Mouse (Mus musculus) left cerebral cortex, adult 8-10 months (tissue): ENCODE data around the gene Gm20390. TPM values are rescaled to one million over a fixed set of nuclear protein-coding genes. Genes with fewer than 3 reads are reported as not detected.
"Not testable (repeated sequence)": the region's sequence is repeated elsewhere in the genome, so short reads cannot be mapped to it uniquely, and the experiment has no call there.

Experiments
- DNase-seq, 2 experiments: peaks; one replicate each; pipeline ENCODE4 v3.0.0; 2022; ENCODE audit warnings: low spot score in 2 of 2
- total RNA-seq, 4 experiments: library from RNA; stranded (reverse); gene quantifications; 2 replicates each; pipeline ENCODE4 v1.2.4; 2022

The Gm20390 gene
- total RNA-seq, 4 experiments from 2014 or later, result 98.4 to 117 (median 112) TPM

- DNase-seq, result no peak
Measured at GRCm38 (mm10) chr11:93967381-93967780, 712 bp downstream of the Gm20390 start.

GRCm38 (mm10) chr11:93965391-93965790, 2.7 kb downstream of the Gm20390 start:
- DNase-seq, result no peak

- no peak for DNase-seq
Measured at GRCm38 (mm10) chr11:93963013-93963412, 5.1 kb downstream of the Gm20390 start.

GRCm38 (mm10) chr11:93961482-93961881, 6.6 kb downstream of the Gm20390 start:
- DNase-seq, result no peak

GRCm38 (mm10) chr11:93957746-93958145, 10.3 kb downstream of the Gm20390 start:
- DNase-seq, result no peak

GRCm38 (mm10) chr11:93957031-93957555, 11.0 kb downstream of the Gm20390 start:
- no peak for DNase-seq

- DNase-seq, result no peak
Measured at GRCm38 (mm10) chr11:93956159-93956558, 11.9 kb downstream of the Gm20390 start, which contains the start of gene Nme2. Nme2 (minus strand) TSS chr11:93956259.

GRCm38 (mm10) chr11:93955256-93956150, 12.6 kb downstream of the Gm20390 start:
- DNase-seq, result peak; percentile 78 to 81

GRCm38 (mm10) chr11:93954738-93955255, 13.3 kb downstream of the Gm20390 start:
- no peak for DNase-seq

- DNase-seq, result no peak
Measured at GRCm38 (mm10) chr11:93952376-93952775, 15.7 kb downstream of the Gm20390 start.

GRCm38 (mm10) chr11:93950045-93950444, 18.0 kb downstream of the Gm20390 start:
- no peak for DNase-seq

GRCm38 (mm10) chr11:93948887-93949567, 19.1 kb downstream of the Gm20390 start:
- DNase-seq, result no peak

GRCm38 (mm10) chr11:93944986-93945385, 23.1 kb downstream of the Gm20390 start:
- DNase-seq, result no peak

GRCm38 (mm10) chr11:93940906-93941305, 27.2 kb downstream of the Gm20390 start:
- DNase-seq, result no peak

- DNase-seq, result no peak
Measured at GRCm38 (mm10) chr11:93929106-93929505, 39.0 kb downstream of the Gm20390 start.

- not testable (repeated sequence) for DNase-seq
Measured at GRCm38 (mm10) chr11:93915019-93915418, 53.1 kb downstream of the Gm20390 start.

GRCm38 (mm10) chr11:93911603-93912002, 56.5 kb downstream of the Gm20390 start:
- no peak for DNase-seq

GRCm38 (mm10) chr11:93908829-93909228, 59.3 kb downstream of the Gm20390 start:
- no peak for DNase-seq

- no peak for DNase-seq
Measured at GRCm38 (mm10) chr11:93907839-93908238, 60.3 kb downstream of the Gm20390 start.

GRCm38 (mm10) chr11:93906834-93907233, 61.3 kb downstream of the Gm20390 start:
- DNase-seq, result no peak
